Mouse (Mus musculus): ENCODE measurements around the gene Myzap. TPM values are rescaled to one million over a fixed set of nuclear protein-coding genes. Genes with fewer than 3 reads are reported as not detected.

The Myzap gene
- polyA plus RNA-seq, 1 experiment: 0.70 TPM

DNA sequence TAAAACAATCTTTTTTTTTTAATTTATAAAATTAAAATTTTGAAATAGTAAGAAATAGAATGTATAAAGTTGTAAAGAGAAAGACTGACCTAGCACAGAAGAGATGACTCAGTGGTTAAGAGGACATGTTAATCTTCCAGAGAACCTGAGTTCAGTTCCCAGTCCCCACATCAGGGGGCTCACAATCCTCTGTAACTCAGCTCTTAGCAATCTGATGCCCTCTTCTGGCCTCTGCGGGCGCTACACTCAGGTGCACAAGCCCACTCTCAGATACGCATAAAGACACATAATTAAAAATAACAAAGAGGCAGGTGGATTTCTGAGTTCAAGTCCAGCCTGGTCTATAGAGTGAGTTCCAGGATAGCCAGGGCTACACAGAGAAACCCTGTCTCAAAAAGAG, 38.2 kb downstream of the Myzap start:
- H3K79me3 ChIP-seq (ENCODE audit: low read depth): no peaks in the 10 kb centered on the region
- no peaks in the 10 kb centered on the region for H3K27me3 ChIP-seq (ENCODE audit: control insufficient read depth, insufficient read depth, insufficient read length)
- H3K79me2 ChIP-seq (ENCODE audit: control insufficient read depth, insufficient read depth): no peaks in the 10 kb centered on the region
- H3K36me3 ChIP-seq (ENCODE audit: control insufficient read depth, insufficient read depth): no peaks in the 10 kb centered on the region
- H3K4me3 ChIP-seq (ENCODE audit: insufficient read depth, poor library complexity, severe bottlenecking): no peak overlapping the region
- H3ac ChIP-seq (ENCODE audit: control insufficient read depth, insufficient read length, low read depth): no peak overlapping the region
- TF ChIP-seq MYOD1 (IDR thresholded peaks at IDR 0.05; ENCODE audit: control insufficient read depth, insufficient read length, low read depth) (no peak), FOSL1 (IDR thresholded peaks at IDR 0.05; ENCODE audit: insufficient read depth, low read length, poor library complexity, severe bottlenecking) (no peak), MYOG (IDR thresholded peaks at IDR 0.05; ENCODE audit: control insufficient read depth, extremely low read depth, insufficient read length) (no peak), USF1 (IDR thresholded peaks at IDR 0.05; ENCODE audit: low read depth) (no peak), CEBPB (IDR thresholded peaks at IDR 0.05; ENCODE audit: low read depth) (no peak), MAX (IDR thresholded peaks at IDR 0.05) (no peak), CTCF (IDR thresholded peaks at IDR 0.05; ENCODE audit: control insufficient read depth, insufficient read depth, insufficient read length) (no peak)

DNA sequence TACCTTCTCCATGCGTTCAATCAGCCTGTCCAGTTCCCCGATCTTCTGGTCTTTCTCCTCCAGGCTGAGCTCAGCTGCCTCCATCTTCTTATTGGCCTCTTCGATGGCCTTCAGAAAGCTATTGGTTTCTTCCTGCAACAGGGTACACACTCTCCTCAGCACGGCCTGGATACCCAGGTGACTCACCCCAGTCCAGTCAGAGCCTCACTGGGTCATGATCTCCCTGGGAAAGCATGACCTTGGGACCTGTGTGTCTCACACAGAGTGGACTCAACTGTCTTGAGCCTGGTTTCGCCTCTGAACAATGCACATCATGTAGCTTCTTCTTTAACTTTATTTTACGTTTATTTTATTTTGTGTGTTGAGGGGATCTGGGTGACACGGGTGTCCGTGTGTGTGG, 42.0 kb downstream of the Myzap start:
- TF ChIP-seq CTCF (IDR thresholded peaks at IDR 0.05; ENCODE audit: control insufficient read depth, insufficient read depth, insufficient read length): no peak
- no peak for TF ChIP-seq CEBPB (IDR thresholded peaks at IDR 0.05; ENCODE audit: low read depth)
- no peak for TF ChIP-seq MAX (IDR thresholded peaks at IDR 0.05)
- TF ChIP-seq FOSL1 (IDR thresholded peaks at IDR 0.05; ENCODE audit: insufficient read depth, low read length, poor library complexity, severe bottlenecking): no peak
- no peak for TF ChIP-seq MYOD1 (IDR thresholded peaks at IDR 0.05; ENCODE audit: control insufficient read depth, insufficient read length, low read depth)
- no peak for TF ChIP-seq MYOG (IDR thresholded peaks at IDR 0.05; ENCODE audit: control insufficient read depth, extremely low read depth, insufficient read length)
- Histone ChIP-seq H3K79me3 (ENCODE audit: low read depth) (no peaks in the 10 kb centered on the region), H3ac (ENCODE audit: control insufficient read depth, insufficient read length, low read depth) (no peak overlapping the region), H3K36me3 (ENCODE audit: control insufficient read depth, insufficient read depth) (no peaks in the 10 kb centered on the region), H3K79me2 (ENCODE audit: control insufficient read depth, insufficient read depth) (no peaks in the 10 kb centered on the region), H3K4me3 (ENCODE audit: insufficient read depth, poor library complexity, severe bottlenecking) (no peak overlapping the region), H3K27me3 (ENCODE audit: control insufficient read depth, insufficient read depth, insufficient read length) (no peaks in the 10 kb centered on the region)

DNA sequence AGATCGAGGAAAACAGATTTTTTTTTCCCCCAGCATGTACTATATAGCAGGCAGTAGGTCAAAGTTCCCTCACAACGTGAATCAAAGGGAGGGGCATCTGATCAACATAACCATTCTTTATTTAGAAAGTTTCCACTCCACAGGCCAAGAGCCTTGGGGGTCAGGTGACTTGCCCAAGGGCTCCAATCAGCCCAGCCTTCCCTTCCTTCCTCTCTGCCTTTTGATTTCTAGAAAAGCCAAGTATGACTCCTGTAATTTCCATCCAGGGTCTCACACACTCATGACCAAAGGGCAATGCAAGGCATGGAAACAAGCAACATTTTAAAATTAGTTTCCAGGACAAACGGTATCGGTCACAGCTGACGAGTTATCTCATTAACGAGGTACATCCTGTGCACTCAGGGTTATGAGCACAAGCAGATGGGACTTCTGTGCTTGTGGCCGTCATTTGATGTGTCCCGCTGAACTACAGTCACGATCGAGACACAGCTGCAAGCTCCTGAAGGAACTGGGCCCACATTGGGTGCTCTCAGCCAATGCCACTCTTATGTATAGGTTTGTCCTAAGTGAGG, 44.4 kb downstream of the Myzap start:
- no peak for TF ChIP-seq CTCF (IDR thresholded peaks at IDR 0.05; ENCODE audit: control insufficient read depth, insufficient read depth, insufficient read length)
- no peak for TF ChIP-seq MYOD1 (IDR thresholded peaks at IDR 0.05; ENCODE audit: control insufficient read depth, insufficient read length, low read depth)
- TF ChIP-seq CEBPB (IDR thresholded peaks at IDR 0.05; ENCODE audit: low read depth): no peak
- TF ChIP-seq MYOG (IDR thresholded peaks at IDR 0.05; ENCODE audit: control insufficient read depth, extremely low read depth, insufficient read length): no peak
- no peak for TF ChIP-seq USF1 (IDR thresholded peaks at IDR 0.05; ENCODE audit: low read depth)
- TF ChIP-seq MAX (IDR thresholded peaks at IDR 0.05): no peak
- no peak for TF ChIP-seq FOSL1 (IDR thresholded peaks at IDR 0.05; ENCODE audit: insufficient read depth, low read length, poor library complexity, severe bottlenecking)
- no peaks in the 10 kb centered on the region for H3K36me3 ChIP-seq (ENCODE audit: control insufficient read depth, insufficient read depth)
- H3ac ChIP-seq (ENCODE audit: control insufficient read depth, insufficient read length, low read depth): no peak overlapping the region
- no peaks in the 10 kb centered on the region for H3K79me2 ChIP-seq (ENCODE audit: control insufficient read depth, insufficient read depth)
- no peaks in the 10 kb centered on the region for H3K27me3 ChIP-seq (ENCODE audit: control insufficient read depth, insufficient read depth, insufficient read length)
- H3K79me3 ChIP-seq (ENCODE audit: low read depth): no peaks in the 10 kb centered on the region
- no peak overlapping the region for H3K4me3 ChIP-seq (ENCODE audit: insufficient read depth, poor library complexity, severe bottlenecking)

DNA sequence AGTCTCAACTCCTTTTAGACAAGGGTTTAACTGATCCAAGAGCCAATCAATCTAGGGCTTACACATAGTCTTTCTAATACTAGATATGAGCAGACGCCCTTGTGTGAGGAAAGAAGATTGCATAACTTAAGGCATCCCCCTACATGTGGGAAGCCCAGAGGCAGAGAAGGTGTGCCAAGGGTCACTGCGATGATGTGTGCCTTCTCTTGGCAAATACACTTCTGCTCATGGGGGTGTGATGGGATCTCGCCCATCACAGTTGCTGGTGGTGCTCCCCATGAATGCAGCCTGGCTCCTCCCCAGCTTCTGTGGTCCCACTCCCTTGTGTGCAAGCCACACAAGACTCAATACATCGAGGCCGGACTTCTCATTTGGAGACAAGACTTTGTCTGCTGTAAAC, 47.3 kb downstream of the Myzap start:
- Histone ChIP-seq H3K36me3 (ENCODE audit: control insufficient read depth, insufficient read depth) (no peaks in the 10 kb centered on the region), H3K27me3 (ENCODE audit: control insufficient read depth, insufficient read depth, insufficient read length) (no peaks in the 10 kb centered on the region), H3K79me3 (ENCODE audit: low read depth) (no peaks in the 10 kb centered on the region), H3K79me2 (ENCODE audit: control insufficient read depth, insufficient read depth) (no peaks in the 10 kb centered on the region), H3K4me3 (ENCODE audit: insufficient read depth, poor library complexity, severe bottlenecking) (no peak overlapping the region), H3ac (ENCODE audit: control insufficient read depth, insufficient read length, low read depth) (no peak overlapping the region)
- TF ChIP-seq MAX (IDR thresholded peaks at IDR 0.05) (no peak), MYOD1 (IDR thresholded peaks at IDR 0.05; ENCODE audit: control insufficient read depth, insufficient read length, low read depth) (no peak), CEBPB (IDR thresholded peaks at IDR 0.05; ENCODE audit: low read depth) (no peak), MYOG (IDR thresholded peaks at IDR 0.05; ENCODE audit: control insufficient read depth, extremely low read depth, insufficient read length) (no peak), FOSL1 (IDR thresholded peaks at IDR 0.05; ENCODE audit: insufficient read depth, low read length, poor library complexity, severe bottlenecking) (no peak)

DNA sequence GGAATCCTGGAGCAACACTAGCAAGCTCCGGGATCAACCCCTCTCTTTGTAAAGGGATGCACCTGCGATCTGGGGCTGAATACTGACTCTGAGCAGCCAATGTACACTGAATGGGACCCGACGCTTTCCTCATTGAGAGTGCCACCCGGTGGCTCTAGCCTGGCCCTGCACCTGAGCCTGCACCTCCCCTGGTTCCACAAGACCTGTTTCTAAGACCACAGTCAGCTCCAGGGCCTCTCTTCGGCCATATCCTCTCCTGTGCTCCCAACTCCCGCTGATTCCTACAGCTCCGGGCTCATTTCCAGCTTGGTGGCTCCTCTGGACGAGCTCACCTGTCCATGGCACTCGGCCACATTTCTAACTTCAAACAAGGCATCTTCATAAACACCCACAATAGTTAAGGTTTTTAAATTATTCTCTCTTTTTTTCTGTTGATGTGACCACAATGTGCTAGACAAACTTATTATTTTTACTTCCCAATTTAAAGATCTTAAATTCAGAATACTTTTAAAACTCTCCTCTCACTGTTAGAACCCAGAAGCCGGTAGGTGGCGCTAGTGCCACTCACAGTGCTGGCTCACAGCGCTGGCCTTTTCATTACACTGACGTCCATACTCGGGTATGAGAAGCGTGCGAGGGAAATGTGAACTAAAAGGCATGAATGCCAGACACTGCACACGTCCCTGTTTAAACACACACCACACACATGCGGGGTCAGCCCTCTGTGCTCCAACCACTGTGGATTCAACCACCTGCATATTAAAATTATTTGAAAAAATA, 48.5 kb downstream of the Myzap start:
- Histone ChIP-seq H3K79me3 (ENCODE audit: low read depth) (no peaks in the 10 kb centered on the region), H3K79me2 (ENCODE audit: control insufficient read depth, insufficient read depth) (no peaks in the 10 kb centered on the region), H3K27me3 (ENCODE audit: control insufficient read depth, insufficient read depth, insufficient read length) (no peaks in the 10 kb centered on the region), H3ac (ENCODE audit: control insufficient read depth, insufficient read length, low read depth) (no peak overlapping the region), H3K4me3 (ENCODE audit: insufficient read depth, poor library complexity, severe bottlenecking) (no peak overlapping the region), H3K36me3 (ENCODE audit: control insufficient read depth, insufficient read depth) (no peaks in the 10 kb centered on the region)
- TF ChIP-seq MAX (IDR thresholded peaks at IDR 0.05) (no peak), CTCF (IDR thresholded peaks at IDR 0.05; ENCODE audit: control insufficient read depth, insufficient read depth, insufficient read length) (peak; percentile 61)

DNA sequence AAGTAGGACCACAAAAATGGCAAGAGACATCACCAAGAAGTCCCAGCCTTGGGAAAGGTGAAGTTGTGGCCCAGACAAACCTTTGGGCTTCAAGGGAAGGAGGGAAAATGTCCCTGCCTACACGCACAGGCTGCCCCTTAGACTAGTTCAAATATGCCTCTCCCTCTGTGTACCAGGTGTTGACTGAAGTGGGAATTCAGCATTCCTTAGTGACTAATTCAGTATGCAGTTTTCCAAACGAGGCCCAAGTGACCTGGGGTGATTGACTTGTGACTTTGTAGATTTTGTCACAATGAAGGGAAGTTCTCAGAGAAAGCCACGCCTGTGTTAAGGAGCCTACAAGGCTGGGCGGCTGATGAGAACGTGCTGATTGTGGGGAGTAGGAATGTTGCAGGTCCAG, 49.9 kb downstream of the Myzap start:
- Histone ChIP-seq H3K79me3 (ENCODE audit: low read depth) (no peaks in the 10 kb centered on the region), H3K79me2 (ENCODE audit: control insufficient read depth, insufficient read depth) (no peaks in the 10 kb centered on the region), H3ac (ENCODE audit: control insufficient read depth, insufficient read length, low read depth) (no peak overlapping the region), H3K4me3 (ENCODE audit: insufficient read depth, poor library complexity, severe bottlenecking) (no peak overlapping the region), H3K27me3 (ENCODE audit: control insufficient read depth, insufficient read depth, insufficient read length) (peaks cover 5% of the 10 kb centered on the region), H3K36me3 (ENCODE audit: control insufficient read depth, insufficient read depth) (no peaks in the 10 kb centered on the region)
- TF ChIP-seq USF1 (IDR thresholded peaks at IDR 0.05; ENCODE audit: low read depth) (no peak), MYOD1 (IDR thresholded peaks at IDR 0.05; ENCODE audit: control insufficient read depth, insufficient read length, low read depth) (no peak), MYOG (IDR thresholded peaks at IDR 0.05; ENCODE audit: control insufficient read depth, extremely low read depth, insufficient read length) (no peak), CEBPB (IDR thresholded peaks at IDR 0.05; ENCODE audit: low read depth) (no peak), FOSL1 (IDR thresholded peaks at IDR 0.05; ENCODE audit: insufficient read depth, low read length, poor library complexity, severe bottlenecking) (no peak), CTCF (IDR thresholded peaks at IDR 0.05; ENCODE audit: control insufficient read depth, insufficient read depth, insufficient read length) (no peak), MAX (IDR thresholded peaks at IDR 0.05) (no peak)

All from C2C12 (cell line).